Mouse (Mus musculus) embryonic fibroblast, embryonic 13.5 days (primary cell): ENCODE results near the gene Ino80e.

Experiments
- CTCF ChIP-seq: IDR thresholded peaks from 2 replicates; pipeline ENCODE4 v1.5.1; 2011; ENCODE audit warnings: mild to moderate bottlenecking, control low read depth, low read length, moderate library complexity, borderline replicate concordance; ENCODE audit not compliant: insufficient read depth
- POLR2A ChIP-seq: IDR thresholded peaks from 2 replicates; pipeline ENCODE4 v1.6.1; 2011; ENCODE audit warnings: low read depth, mild to moderate bottlenecking, control low read depth, low read length, moderate library complexity

DNA sequence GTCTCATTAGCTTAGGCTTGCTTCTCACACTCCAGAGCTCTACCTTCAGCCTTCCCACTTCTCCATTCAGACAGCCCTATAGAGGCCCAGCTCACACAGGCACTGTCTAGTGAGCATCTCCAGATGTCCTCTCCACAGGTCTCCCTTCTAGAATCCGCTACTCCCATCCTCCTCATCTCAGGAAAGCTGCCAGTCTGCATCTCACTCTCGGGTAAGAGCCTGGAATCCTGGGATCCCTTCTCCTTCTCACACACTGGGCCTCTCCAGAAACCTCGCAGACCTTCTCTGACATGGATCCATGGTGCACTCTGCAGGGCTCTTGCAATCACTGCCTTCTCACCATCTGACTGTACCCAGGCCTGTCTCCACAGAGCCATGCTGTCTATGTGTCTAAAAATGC, 6.5 kb downstream of the Ino80e start:
- no peak for TF ChIP-seq CTCF
- TF ChIP-seq POLR2A = no peak
